In genomic region chr5:129847558-129847820, GRCm38 (mm10) we compare ENCODE assay signal across 7 mouse cellular contexts. TPM values are rescaled to one million over a fixed set of nuclear protein-coding genes. Genes with fewer than 3 reads are reported as not detected.
A peak's percentile ranks its signal among the peaks of the same experiment; 100 is the strongest.
DNase-seq lines count a peak whose midpoint lies in the region; ATAC-seq and TF ChIP-seq lines count a peak whose summit lies in the region.

No protein-coding gene starts in this region.

- no peaks in the 10 kb centered on the region for H3K4me1 ChIP-seq in lung, embryonic 14.5 days (ENCODE audit: insufficient read depth)
- peaks cover 8% of the 10 kb centered on the region for H3K4me1 ChIP-seq in embryonic facial prominence, embryonic 15.5 days
- H3K4me1 ChIP-seq in limb, embryonic 13.5 days = peaks cover 12% of the 10 kb centered on the region
- H3K4me1 ChIP-seq in small intestine, adult 2 months (ENCODE audit: control insufficient read depth, insufficient read depth, insufficient read length, low read length) = peaks cover 1% of the 10 kb centered on the region; the same call in 1 of the 2 replicates

- ATAC-seq in lung, embryonic 14.5 days (ENCODE audit: insufficient read depth) = no peak
- no peak for ATAC-seq in embryonic facial prominence, embryonic 15.5 days (ENCODE audit: insufficient number of reproducible peaks, low FRiP score, low TSS enrichment, low read depth)
- ATAC-seq in limb, embryonic 13.5 days (ENCODE audit: low FRiP score, low read depth) = no peak

- WGBS in lung, embryonic 14.5 days = 43% methylated on average over 8 of the region's 8 CpGs
- WGBS in embryonic facial prominence, embryonic 15.5 days = 46% methylated on average over 8 of the region's 8 CpGs
- 55% methylated on average over 8 of the region's 8 CpGs for WGBS in limb, embryonic 13.5 days
- 12% methylated on average over 8 of the region's 8 CpGs for WGBS in small intestine, adult 2 months

- H3K4me2 ChIP-seq in lung, embryonic 14.5 days = peak overlapping the region; percentile 67
- H3K4me2 ChIP-seq in embryonic facial prominence, embryonic 15.5 days (replicated peaks) = peak overlapping the region; percentile 63
- H3K4me2 ChIP-seq in limb, embryonic 13.5 days (replicated peaks) = peak overlapping the region; percentile 73

- no peak for TF ChIP-seq POLR2A in small intestine, adult 2 months (IDR thresholded peaks at IDR 0.05; ENCODE audit: low read depth, low read length)

- peak; percentile 18 for DNase-seq in lung, embryonic 14.5 days
- DNase-seq in lung, adult 18-20 months = no peak
- DNase-seq in spleen, postnatal 4 days (ENCODE audit: low spot score in 2 of 2) = no peak
- DNase-seq in kidney, adult 18-20 months = no peak

- H3K9ac ChIP-seq in lung, embryonic 14.5 days = peak overlapping the region; percentile 72
- peak overlapping the region; percentile 63 for H3K9ac ChIP-seq in embryonic facial prominence, embryonic 15.5 days
- H3K9ac ChIP-seq in limb, embryonic 13.5 days = peak overlapping the region; percentile 77

- no peaks in the 10 kb centered on the region for H3K27me3 ChIP-seq in lung, embryonic 14.5 days (ENCODE audit: insufficient read depth, low read length)
- H3K27me3 ChIP-seq in embryonic facial prominence, embryonic 15.5 days = no peaks in the 10 kb centered on the region
- no peaks in the 10 kb centered on the region for H3K27me3 ChIP-seq in limb, embryonic 13.5 days
- no peaks in the 10 kb centered on the region for H3K27me3 ChIP-seq in small intestine, adult 2 months (ENCODE audit: control insufficient read depth, insufficient read depth, low read length)

- H3K9me3 ChIP-seq in lung, embryonic 14.5 days (ENCODE audit: low read depth, low read length) = no peaks in the 10 kb centered on the region
- H3K9me3 ChIP-seq in embryonic facial prominence, embryonic 15.5 days (replicated peaks) = no peaks in the 10 kb centered on the region
- H3K9me3 ChIP-seq in limb, embryonic 13.5 days = 0 out of 2 replicates have a peak, but pooled peaks cover 6% of the 10 kb centered on the region

- H3K4me3 ChIP-seq in lung, embryonic 14.5 days (ENCODE audit: low read depth, low read length) = peak overlapping the region; percentile 57
- H3K4me3 ChIP-seq in embryonic facial prominence, embryonic 15.5 days (replicated peaks) = peak overlapping the region; percentile 78
- H3K4me3 ChIP-seq in limb, embryonic 13.5 days = peak overlapping the region; percentile 73
- peak overlapping the region; percentile 76 for H3K4me3 ChIP-seq in small intestine, adult 2 months (ENCODE audit: low read depth, low read length)

- H3K36me3 ChIP-seq in lung, embryonic 14.5 days (ENCODE audit: insufficient read depth) = peaks cover 26% of the 10 kb centered on the region
- H3K36me3 ChIP-seq in embryonic facial prominence, embryonic 15.5 days = peaks cover 29% of the 10 kb centered on the region
- peaks cover 38% of the 10 kb centered on the region for H3K36me3 ChIP-seq in limb, embryonic 13.5 days
- peaks cover 10% of the 10 kb centered on the region for H3K36me3 ChIP-seq in small intestine, adult 2 months (ENCODE audit: control insufficient read depth, insufficient read depth, low read length)

- TF ChIP-seq CTCF in lung, embryonic 14.5 days (IDR thresholded peaks at IDR 0.05; ENCODE audit: low read depth) = no peak
- TF ChIP-seq CTCF in small intestine, adult 2 months (IDR thresholded peaks at IDR 0.05; ENCODE audit: extremely low read depth, insufficient read length, insufficient replicate concordance, low read depth, low read length) = no peak

- H3K27ac ChIP-seq in lung, embryonic 14.5 days (ENCODE audit: low read depth) = no peak overlapping the region
- no peak overlapping the region for H3K27ac ChIP-seq in embryonic facial prominence, embryonic 15.5 days (replicated peaks)
- no peak overlapping the region; the same call in 1 of the 2 replicates for H3K27ac ChIP-seq in limb, embryonic 13.5 days
- H3K27ac ChIP-seq in small intestine, adult 2 months (ENCODE audit: insufficient read depth, low read depth, low read length) = no peak overlapping the region

RNA-seq across cellular contexts. Expression of gene Sumf2, which starts 0.7 kb away (rescaled TPM):
- 43.1 and 46.4 TPM in 2 replicates for polyA plus RNA-seq in lung, embryonic 14.5 days (2014; fragmentation: Nextera tagmentation; extraction: Ambion mirVana)
- 58.5 and 63.3 TPM in 2 replicates for polyA plus RNA-seq in embryonic facial prominence, embryonic 15.5 days (2015; fragmentation: Nextera tagmentation; extraction: Ambion mirVana)
- 79.8 and 85.3 TPM in 2 replicates for polyA plus RNA-seq in limb, embryonic 13.5 days (2015; fragmentation: Nextera tagmentation; extraction: Ambion mirVana)
- 3.7 and 4.1 TPM in 2 replicates for polyA plus RNA-seq in small intestine, adult 2 months (2012; rRNA removed)

RNA-seq across cellular contexts. Expression of gene Chchd2, which starts 39.8 kb away (rescaled TPM):
- 859 and 893 TPM in 2 replicates for polyA plus RNA-seq in lung, embryonic 14.5 days (2014; fragmentation: Nextera tagmentation; extraction: Ambion mirVana)
- 806 and 868 TPM in 2 replicates for polyA plus RNA-seq in embryonic facial prominence, embryonic 15.5 days (2015; fragmentation: Nextera tagmentation; extraction: Ambion mirVana)
- polyA plus RNA-seq in limb, embryonic 13.5 days (2015; fragmentation: Nextera tagmentation; extraction: Ambion mirVana) = 951 and 990 TPM in 2 replicates
- polyA plus RNA-seq in small intestine, adult 2 months (2012; rRNA removed) = 2,208 and 2,785 TPM in 2 replicates

RNA-seq across cellular contexts. Expression of gene Zbed5, which starts 48.0 kb away (rescaled TPM):
- 5.7 and 6.9 TPM in 2 replicates for polyA plus RNA-seq in lung, embryonic 14.5 days (2014; fragmentation: Nextera tagmentation; extraction: Ambion mirVana)
- polyA plus RNA-seq in embryonic facial prominence, embryonic 15.5 days (2015; fragmentation: Nextera tagmentation; extraction: Ambion mirVana) = 5.8 and 5.9 TPM in 2 replicates
- 9.8 and 10.4 TPM in 2 replicates for polyA plus RNA-seq in limb, embryonic 13.5 days (2015; fragmentation: Nextera tagmentation; extraction: Ambion mirVana)
- polyA plus RNA-seq in small intestine, adult 2 months (2012; rRNA removed) = 0.19 and 0.39 TPM in 2 replicates

RNA-seq across cellular contexts. Expression of gene Phkg1, which starts 50.9 kb away (rescaled TPM):
- polyA plus RNA-seq in lung, embryonic 14.5 days (2014; fragmentation: Nextera tagmentation; extraction: Ambion mirVana) = 0.11 and 0.18 TPM in 2 replicates
- 0.37 and 0.41 TPM in 2 replicates for polyA plus RNA-seq in embryonic facial prominence, embryonic 15.5 days (2015; fragmentation: Nextera tagmentation; extraction: Ambion mirVana)
- 0.32 and 0.36 TPM in 2 replicates for polyA plus RNA-seq in limb, embryonic 13.5 days (2015; fragmentation: Nextera tagmentation; extraction: Ambion mirVana)
- 0.04 and 0.14 TPM in 2 replicates for polyA plus RNA-seq in small intestine, adult 2 months (2012; rRNA removed)
